Mouse (Mus musculus): ENCODE results near the gene Rreb1.

GRCm38 (mm10) chr13:37913963-37914362, 135.8 kb downstream of the Rreb1 start:
- TF ChIP-seq POLR2A (IDR thresholded peaks at IDR 0.05; ENCODE audit: control insufficient read depth in 1 of 2, insufficient read depth in 1 of 2, low read depth in 1 of 2, low read length in 2 of 2, poor library complexity in 1 of 2) (no peak), CTCF (IDR thresholded peaks at IDR 0.05 in 2 of 3, conservative IDR thresholded peaks at IDR 0.05 in 1 of 3; ENCODE audit: control insufficient read depth in 1 of 3, insufficient read depth in 1 of 3, low read depth in 2 of 3, low read length in 3 of 3, poor library complexity in 1 of 3, severe bottlenecking in 1 of 3) (no peak), ZNF384 (IDR thresholded peaks at IDR 0.05; ENCODE audit: low read depth, low read length) (no peak), POLR2AphosphoS2 (IDR thresholded peaks at IDR 0.05; ENCODE audit: low read length) (no peak)
